Mouse (Mus musculus) ovary, postnatal 10 days (tissue): ENCODE measurements at regions not wholly inside any gene's neighbourhood (a gene's known extent, or its start where the extent isn't known, plus 50 kb on each side); places are given as distances from the start of the nearest gene placed in this dataset.

Experiments
- DNase-seq: peaks from one replicate; pipeline ENCODE4 v3.0.0; 2022; ENCODE audit warnings: low spot score

DNA sequence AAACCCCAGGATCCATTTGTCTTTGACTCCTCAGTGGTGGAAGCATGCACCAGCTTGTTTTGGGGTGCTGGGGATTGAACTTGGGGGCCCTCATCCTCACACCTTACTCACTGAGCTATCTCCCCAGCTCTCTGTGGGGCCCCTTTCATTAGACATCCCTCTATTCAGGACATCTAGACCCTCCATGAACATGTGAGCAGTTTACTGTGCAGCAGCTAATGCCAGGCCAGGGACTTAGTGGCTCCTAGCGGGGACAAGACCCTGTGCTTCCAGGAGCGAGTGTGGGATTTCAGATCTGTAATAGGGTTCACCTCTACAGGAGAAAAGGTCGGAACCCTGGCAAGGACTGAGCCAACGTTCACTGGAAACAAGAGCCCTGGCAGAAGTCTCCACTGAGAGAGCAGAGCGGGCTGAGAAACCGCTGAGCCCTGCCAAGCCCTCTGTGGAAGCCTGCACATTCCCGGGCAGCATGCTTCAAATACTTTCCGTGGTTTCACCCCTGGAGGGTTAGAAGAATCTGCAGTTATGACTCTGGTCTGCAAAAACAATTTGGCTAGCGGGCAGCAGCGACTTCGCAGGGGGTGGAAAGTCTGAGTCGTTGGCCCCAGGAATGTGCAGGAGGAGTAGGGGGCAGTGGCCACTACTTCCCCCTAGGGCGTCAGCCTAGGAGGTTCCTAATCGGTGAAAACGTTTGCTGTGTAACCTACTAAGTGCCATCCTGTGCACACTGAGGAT, 125.6 kb downstream of the Smad6 start:
- DNase-seq: no peak

DNA sequence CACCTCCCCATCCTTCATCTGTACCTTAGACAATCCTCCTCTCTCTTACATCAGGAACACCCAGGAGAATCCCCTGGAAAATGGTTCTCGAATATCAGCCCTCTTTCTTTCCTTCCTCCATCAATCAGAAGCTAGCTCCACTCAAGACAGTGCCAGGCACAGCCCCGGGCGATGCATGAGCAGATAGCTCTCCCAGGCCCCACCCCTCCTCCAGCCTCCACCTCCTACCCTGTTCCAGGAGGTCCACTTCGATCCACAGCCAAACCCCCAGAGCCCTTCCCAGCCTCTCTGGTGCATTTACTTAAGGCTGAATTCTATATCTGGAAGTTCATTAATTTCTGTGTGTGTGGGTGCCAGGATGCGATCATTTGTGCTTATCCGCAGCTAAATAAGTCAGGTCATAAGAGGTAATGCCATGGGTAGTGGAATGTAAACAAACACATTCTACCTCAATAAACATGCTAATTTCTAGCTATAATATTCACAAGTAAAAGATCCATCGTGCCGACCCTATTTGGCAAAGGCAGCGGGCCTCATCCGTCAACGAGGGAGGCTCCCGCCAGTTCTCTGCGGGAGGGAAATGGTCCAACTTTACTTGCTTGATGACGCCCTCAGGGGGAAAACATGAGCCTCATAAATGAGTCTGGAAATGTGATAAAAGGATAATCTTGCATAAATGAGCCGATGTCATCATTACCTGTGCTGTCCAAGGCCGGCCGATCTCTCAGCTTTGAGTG, 129.5 kb downstream of the Smad6 start:
- DNase-seq: no peak

DNA sequence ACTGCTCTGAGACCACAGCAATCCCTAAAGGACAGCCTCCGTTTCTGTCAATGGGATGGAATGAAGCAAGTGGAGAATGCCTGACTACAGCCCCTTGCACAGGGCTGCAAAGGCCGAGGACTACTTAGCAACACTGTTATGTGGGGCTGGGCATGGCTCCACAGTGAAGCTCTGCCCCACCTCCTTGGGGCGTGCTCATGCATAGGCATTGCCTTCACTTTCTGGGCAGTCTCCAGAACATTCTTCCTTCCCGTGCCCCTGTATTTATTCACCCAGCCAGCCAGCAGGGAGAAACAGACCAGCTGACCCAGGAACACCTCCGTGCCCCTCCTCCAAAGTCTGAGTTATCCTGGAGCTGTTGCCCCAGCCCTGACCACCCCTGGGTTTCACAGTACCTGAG, 131.1 kb downstream of the Smad6 start:
- DNase-seq: no peak

DNA sequence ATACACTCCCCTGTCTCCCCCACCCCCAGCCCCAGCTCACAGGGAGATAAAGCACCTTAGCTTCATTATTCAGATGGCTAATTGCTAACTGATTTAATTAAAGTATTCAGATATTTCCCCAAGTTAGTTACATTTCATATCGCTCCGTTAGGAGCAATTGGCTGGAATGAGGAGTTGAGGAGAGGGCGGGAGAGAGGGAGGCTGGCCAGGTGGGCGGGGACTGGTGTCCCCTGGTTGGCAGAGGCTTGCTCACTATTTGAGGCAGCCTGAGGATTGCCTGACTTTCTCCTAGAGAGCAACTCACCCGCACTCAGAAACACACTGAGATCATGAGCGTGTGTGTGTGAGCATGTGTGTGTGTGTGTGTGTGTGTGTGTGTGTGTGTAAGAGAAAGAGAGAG, 131.8 kb upstream of the Smad3 start:
- DNase-seq: no peak

DNA sequence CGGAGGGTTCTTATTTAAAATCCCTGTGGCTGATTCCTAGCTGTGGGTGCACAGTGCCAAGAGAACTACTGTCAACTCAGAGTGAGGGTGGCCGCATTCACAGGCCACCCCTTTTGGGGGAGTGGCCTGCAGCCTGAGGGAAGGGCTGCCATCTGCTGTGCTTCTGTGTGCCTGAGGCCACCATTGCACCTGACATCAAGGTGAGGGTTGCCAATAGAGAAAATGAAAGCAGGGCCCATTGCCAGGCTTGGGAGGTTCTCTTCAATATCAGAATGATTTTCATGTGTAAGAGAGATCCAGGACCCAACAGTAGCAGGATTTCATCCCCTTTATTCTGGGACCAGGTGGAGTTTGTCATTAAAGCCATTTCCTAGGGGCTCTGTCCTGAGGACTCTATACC, 127.2 kb upstream of the Smad3 start:
- no peak for DNase-seq

DNA sequence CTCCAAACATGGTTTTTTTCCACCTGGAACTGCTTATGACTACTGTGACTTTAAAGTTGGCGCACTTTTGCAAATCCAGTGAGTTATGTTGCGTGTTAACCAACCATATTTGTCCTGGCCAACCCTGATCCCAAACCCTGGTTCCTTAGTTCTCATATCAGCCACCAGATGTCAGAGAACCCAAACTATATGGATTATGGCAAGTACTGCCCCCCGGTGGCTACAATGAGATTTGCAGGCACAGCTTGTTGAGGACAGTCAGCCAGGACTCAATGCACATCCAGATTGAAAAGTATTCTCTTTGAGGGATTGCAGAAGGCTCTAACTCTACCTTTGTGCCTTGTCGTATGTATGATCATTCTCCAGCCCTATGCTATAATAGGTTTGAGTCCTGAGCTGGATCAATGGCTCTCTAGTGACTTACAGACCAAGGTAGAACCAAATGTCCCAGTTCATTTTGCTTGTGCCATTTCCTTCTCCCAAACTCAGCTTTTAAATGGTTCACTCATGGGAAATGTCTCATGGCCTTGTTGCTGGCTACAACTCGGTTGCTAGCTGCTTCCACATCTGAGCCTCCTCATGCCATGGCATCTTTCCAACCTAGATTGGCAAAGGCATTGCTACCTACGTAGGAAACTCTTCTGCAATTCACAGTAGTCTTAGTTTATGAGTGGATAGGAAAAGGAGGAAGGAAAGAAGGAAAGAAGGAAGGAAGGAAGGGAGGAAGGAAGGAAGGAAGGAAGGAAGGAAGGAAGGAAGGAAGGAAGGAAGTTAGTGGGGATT, 126.1 kb upstream of the Smad3 start:
- no peak for DNase-seq

DNA sequence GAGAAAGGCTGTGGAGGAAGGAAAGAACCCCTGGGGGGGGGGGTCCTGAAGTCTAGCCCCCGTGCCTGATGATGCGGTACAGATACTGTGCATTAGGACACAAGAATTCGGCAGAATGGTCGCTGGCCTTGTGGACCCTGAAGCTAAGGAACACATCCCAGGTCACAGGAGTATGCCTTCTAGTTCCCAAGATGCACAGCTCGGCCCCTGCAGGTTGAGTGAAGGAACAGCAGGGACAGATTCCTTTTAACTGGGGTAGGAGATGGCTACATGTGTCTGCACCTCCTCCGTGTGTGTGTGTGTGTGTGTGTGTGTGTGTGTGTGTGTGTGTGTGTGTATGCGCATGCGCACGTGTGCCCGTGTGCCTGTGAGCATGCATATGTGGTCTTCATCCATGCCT, 123.9 kb upstream of the Smad3 start:
- no peak for DNase-seq

DNA sequence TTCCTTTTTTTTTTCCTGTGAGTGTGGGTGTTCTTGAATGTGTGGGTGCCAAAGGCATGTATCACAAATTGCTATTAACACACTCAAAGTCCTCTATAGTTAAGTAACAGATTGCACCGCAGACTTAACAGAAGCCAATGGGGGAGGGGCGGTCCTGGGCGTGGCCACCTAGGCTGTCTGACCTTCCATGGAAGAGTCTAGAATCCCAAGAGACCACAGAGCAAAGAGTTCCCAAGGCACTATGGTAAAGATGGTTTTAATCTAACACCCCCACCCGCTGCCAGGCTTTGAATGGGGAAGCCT, 123.4 kb upstream of the Smad3 start:
- DNase-seq: no peak

DNA sequence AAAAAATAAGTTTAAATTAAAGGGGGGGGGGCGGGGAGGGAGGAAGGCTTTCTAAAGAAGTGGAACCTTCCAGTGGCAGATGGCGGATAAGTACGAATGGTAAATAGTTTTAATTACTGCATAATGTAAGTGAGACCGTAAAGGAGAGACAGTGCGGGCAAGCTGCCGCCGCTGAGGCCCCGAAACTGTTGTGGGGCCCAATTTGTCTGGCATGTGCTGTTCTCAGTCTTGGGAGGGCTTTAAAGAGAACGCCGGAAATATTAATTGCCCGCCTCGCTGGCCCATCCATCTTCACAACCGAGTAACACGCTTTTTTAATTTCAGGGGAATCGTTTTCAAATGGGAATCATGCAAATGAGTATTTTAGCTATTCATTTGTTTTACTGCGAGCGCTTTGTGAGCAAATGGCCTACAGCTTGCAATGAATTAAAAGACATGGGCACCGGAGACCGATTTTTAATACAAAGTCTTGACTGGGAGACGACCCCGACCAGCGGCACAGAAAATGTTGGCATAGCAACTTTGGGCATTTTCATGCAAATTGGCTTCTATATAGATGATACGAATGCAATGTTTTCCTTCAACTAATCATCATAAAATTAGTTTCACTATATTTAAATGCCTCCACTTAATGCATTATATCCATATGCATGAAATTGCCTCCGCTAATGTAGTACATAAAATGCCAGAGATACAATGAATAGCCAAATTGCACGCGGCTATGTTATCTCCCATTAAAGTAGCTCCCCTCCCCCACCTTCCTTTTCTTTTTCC, 122.9 kb upstream of the Smad3 start:
- no peak for DNase-seq

DNA sequence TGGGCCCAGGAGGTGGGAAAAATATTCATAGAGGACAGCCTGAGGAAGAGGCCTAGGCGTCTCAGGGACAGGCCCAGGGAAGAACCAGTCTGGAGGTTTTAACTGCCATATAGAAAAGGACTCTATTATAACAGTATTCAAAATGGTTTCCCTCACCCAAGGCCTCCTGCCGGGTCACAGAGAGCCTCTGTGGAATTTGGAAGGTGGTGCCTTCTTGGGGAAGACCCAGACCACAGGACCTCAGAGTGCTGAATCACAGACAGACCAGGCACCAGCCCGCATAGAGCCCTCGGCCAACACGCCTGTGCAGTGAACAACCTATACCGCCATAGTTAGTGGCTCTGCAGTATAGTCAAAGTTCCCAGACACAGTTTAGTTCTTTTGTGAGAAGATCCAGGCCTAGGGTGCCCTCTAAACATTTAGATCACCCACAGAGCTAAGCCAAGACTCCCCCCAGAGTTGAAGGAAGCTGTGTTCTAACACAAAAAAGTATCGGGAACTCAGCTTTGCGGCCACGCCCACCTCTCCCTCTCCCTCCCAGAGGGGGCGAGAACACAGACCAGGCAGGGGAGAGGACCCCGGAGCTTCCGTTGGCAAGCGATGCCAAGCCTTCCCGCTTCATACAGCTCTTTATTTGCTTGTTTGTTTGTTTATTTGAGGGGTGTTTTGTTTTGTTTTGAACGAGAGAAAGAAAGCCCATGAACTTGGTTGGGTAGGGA, 122.1 kb upstream of the Smad3 start:
- no peak for DNase-seq

DNA sequence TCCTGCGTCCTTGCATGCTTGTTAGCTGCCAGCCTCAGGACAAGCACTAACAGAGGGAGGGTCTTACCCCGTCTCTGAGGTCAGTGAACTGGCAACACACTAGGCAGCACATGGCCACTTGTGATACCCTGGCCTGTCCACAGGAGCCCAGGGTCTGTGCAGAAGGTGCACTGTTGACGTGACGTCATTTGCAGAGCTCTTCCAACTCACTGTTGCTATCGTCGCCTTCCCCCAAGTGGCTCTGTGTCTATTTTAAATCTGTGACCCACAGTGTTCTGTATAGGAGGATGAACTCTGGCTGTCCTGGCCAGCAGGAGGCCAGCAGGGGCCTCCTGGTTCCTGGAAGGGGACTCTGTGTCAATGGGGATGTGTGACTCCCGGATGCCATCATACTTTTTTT, 120.1 kb upstream of the Smad3 start:
- DNase-seq: no peak

DNA sequence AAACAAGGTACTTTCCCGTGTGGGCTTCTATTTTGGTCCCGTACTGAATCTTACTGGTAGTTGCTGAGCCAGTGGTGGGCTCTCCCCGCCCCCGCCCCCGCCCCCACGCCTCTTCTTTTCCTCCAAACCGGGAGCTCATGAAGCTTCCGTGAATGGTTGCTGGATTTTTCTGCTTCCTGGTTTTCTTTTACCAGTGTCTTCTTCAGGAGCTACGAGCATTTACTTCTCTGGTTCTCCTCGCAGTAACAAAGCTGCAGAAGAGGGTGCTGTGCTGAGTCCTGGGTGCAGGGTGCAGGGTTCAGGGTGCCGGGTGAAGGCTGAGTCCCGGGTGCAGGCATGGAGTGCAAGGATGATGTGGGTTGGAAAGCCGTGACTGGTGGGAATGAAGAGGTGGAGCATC, 119.1 kb upstream of the Smad3 start:
- DNase-seq: no peak

DNA sequence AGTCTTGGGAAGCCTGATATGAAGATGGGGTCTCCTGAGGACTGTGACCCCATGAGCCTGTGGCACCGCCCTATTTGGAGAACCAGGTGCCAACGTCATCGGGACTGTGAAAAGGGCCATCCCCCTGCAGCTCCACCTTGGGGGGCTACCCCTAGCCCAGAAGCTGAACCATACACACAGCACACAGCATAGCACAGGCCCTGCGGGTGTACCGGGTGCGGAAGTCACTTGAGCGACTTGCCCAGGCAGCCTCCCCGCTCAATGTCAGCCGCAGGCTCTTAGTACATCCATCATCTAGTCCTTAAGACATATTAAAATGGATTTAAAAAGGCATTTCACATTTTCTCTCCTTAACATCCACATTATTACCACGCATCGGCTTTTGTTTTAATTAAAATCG, 118.2 kb upstream of the Smad3 start:
- no peak for DNase-seq

DNA sequence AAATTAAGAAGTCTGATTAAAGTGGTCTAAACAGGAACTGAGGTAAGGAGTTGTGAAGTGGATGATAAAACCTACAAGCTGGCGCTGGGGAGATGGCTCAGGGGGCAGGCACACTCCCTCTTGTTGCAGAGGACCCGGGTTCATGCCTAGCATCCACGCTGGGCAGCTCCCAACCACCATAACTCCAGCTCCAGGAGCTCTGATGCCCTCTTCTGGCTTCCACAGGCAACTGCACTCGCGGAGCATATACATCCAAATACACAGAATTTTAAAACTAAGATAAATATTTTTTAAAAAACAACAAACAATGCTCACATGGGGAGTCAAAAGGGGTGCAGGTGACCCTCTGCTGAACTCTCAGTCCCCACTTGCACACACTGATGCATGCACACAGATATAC, 117.4 kb upstream of the Smad3 start:
- no peak for DNase-seq

DNA sequence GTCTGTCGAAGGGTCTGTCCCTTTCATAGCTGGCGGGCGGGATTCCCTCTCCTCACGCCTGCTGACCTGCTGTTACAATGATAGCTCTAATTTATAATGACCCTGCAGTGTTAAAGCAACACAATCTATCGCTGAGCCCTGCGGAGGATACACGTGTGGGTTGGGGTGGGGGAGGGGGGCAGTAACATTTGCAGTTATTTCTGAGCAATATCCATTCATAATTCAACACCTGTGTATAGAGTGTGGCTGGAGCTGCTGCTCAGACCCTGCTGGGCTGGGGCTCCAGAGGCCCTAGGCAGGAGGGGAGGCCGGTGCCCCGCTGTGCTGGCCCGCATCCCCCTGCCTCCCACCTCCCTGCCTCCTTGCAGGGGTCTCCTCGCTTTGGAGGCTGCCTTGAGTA, 106.6 kb upstream of the Smad3 start:
- DNase-seq: no peak

DNA sequence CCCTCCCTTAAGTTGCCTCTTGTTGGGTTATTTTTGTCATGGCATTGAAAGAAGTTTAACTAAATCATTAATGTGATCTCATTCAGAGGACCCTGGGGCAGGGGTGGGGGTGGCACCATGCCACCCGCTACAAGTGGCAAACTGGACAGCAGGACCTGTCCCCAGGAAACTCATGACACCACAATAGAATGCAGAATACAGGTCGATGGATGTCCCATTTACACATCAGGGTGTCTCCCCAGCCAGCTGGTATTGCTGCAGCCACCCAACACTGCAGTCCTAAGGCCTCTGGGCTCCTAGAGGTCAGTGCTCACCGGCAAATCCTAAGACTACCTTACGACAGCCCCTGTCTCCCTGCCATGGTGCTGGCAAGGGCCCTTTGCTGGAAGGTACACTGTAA, 105.5 kb upstream of the Smad3 start:
- no peak for DNase-seq

DNA sequence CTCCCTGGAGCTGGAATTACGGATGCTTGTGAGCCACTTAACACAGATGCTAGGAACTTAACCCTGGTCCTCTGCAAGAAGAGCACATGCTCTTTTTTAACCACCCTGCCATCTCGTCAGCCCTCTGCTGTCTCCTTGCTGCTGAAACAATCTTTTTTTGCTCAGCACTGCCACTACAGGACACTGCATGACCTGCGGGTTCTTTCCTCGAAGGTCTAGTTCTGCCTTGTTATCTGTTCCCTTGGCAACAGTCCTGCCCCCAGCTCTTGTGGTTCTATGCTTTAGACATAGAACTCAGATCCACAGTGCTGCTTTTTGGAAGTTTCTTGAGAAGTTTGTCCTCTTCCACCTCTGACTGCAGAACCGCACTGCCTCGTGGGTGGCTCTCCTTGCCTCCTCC, 104.6 kb upstream of the Smad3 start:
- DNase-seq: no peak

DNA sequence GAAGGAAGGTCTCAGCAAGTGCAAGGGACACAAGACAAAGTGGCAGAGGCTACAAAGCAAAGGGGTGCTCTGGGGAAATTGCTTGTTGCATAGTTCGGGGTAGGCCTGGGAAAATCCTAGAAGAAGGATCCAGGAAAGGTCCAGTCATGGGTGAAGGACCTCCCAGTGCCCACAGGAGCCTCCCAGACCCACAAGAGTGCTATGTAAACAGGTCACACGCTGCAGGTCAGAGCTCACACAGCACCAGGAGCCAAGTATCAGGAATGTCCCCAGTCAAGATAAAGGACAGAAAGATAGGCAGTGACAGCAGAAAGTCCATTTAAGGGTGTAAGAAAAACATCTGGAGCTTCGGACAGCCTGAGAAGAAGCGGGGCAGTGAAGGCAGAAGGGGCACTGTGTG, 103.6 kb upstream of the Smad3 start:
- DNase-seq: no peak

DNA sequence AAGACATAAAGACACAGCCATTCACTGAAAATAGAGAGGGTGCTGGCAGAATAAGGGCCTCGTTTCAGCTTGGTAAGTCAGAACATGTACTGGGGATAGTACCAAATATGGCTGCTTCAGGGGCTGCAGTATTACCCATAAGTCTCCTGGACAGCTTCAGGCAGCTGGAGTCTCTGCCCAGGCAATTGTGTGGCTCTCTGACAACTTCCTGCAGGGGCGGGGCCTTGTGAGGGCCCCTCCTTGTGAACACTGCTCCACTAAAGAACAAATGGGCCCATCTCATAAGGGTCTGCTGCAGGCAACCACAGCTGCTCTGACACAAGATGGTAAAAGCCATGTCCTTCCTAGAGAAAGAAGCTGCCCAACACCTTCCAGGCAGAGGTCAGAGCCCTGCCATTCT, 102.4 kb upstream of the Smad3 start:
- no peak for DNase-seq

DNA sequence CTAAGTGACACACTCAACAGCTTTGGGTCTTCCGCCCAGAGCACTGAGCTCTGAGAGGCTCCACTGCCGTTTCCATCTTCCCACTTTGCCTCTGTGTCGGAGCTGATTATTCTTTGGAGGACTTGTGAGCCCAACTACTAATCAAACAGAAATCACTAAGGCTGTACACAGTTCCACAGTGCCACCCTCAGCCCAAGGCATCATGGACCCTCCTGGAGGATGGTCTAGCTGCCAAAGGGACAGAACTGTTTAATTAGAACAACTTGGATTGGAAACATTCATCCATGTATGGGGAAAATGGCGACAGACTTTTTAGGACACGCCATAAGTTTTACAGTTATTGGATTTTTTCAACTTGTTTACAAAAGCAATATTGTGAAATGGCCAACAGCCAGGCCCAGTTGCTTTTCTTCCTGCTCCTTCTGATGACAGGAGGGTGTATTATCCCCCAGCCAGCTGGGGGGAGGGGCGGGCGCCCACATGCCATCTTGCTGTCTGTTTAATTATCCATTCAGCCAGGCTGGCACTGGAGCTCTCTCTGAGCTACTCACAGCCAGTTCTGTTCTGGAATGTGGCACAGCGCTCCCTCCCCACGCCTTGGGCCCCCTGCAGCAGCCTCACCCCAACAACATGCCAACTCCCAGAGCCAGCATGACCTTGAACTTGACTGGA, 98.4 kb upstream of the Smad3 start:
- DNase-seq: no peak

DNA sequence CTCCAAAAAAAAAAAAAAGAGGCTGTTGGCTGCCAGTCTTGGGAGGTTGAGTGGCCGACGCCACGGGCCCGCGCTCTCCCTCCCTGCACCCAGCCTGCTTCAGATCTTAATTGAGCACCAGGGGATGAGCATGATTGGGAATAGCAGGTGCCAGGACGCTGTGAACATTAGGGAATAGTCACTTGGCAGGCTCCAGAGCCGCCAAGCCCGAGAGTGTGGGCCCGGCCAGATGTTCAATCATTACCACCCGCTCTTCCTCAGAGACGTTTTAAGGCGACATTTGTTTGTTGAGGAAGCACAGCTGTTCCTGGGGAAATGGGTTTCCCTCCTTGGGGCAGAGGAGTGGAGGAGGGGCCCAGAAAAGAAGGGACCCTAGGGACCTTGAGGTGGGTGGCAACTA, 94.0 kb upstream of the Smad3 start:
- DNase-seq: no peak
